Mouse (Mus musculus) olfactory bulb, adult 2 months (tissue): ENCODE data around the gene Adat1.

Experiments
- CTCF ChIP-seq: fragments of 200-500 bp; IDR thresholded peaks from 2 replicates; pipeline ENCODE4 v1.5.1; 2012; ENCODE audit warnings: low read depth, mild to moderate bottlenecking, low read length, moderate library complexity; ENCODE audit not compliant: insufficient read depth
- POLR2A ChIP-seq: fragments of 200-500 bp; IDR thresholded peaks from 2 replicates; pipeline ENCODE4 v1.6.1; 2012; ENCODE audit warnings: mild to moderate bottlenecking, low read depth, low read length, moderate library complexity; ENCODE audit not compliant: insufficient read depth

DNA sequence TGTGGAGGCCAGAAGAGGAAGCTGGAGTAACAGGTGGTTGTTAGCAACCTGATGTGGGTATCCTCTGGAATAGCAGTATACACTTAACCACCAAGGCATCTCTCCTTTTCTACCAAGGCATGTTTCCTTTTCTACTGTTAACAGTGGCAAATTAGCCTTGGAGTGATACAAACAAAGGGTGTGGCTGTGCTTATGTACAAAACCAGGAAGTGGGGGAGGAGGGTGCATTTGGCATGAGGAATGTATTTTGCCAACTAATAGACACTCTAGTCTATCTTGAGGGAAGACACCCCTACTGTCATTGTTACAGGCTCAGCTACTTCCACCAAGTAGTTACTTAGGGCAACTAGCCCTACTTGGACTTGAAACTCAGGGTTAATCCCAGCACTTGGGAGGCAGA lies 12.7 kb upstream of the Adat1 start:
- TF ChIP-seq CTCF (no peak), POLR2A (no peak)
